Mouse (Mus musculus) heart, embryonic 16.5 days (tissue): ENCODE measurements at regions not wholly inside any gene's neighbourhood (a gene's known extent, or its start where the extent isn't known, plus 50 kb on each side); places are given as distances from the start of the nearest gene placed in this dataset.

Experiments used
- ATAC-seq: fragments of 200-750 bp; cut with Nextera tagmentation; replicated peaks from 2 replicates; pipeline ENCODE4 v1.8.0; 2017; ENCODE audit warnings: moderate number of reproducible peaks; ENCODE audit not compliant: insufficient read depth, low FRiP score; ENCODE audit errors: extremely low read depth
- H3K27ac ChIP-seq: fragments of 300-500 bp; sonication (generic); 2 replicates; pipeline ENCODE4 v1.5.1; 2014; ENCODE audit warnings: mild to moderate bottlenecking, low read length, control low read depth, moderate library complexity
- H3K27me3 ChIP-seq: fragments of 300-500 bp; sonication (generic); 2 replicates; pipeline ENCODE4 v1.6.1; 2014; ENCODE audit warnings: low read length, mixed read lengths; ENCODE audit not compliant: control insufficient read depth, insufficient read depth
- H3K36me3 ChIP-seq: fragments of 300-500 bp; sonication (generic); 2 replicates; pipeline ENCODE4 v1.6.1; 2014; ENCODE audit not compliant: control insufficient read depth, insufficient read depth
- H3K4me1 ChIP-seq: fragments of 300-500 bp; sonication (generic); 2 replicates; pipeline ENCODE4 v1.6.1; 2014; ENCODE audit warnings: low read length, mixed read lengths; ENCODE audit not compliant: control insufficient read depth, insufficient read depth
- H3K4me2 ChIP-seq: fragments of 300-500 bp; sonication (generic); 2 replicates; pipeline ENCODE4 v1.6.1; 2014; ENCODE audit warnings: low read depth, mild to moderate bottlenecking, control low read depth, low read length
- H3K4me3 ChIP-seq: fragments of 300-500 bp; sonication (generic); 2 replicates; pipeline ENCODE4 v1.5.1; 2014; ENCODE audit warnings: mild to moderate bottlenecking, control low read depth, low read length
- H3K9ac ChIP-seq: fragments of 300-500 bp; sonication (generic); 2 replicates; pipeline ENCODE4 v1.6.1; 2014; ENCODE audit warnings: low read length, control low read depth
- H3K9me3 ChIP-seq: fragments of 300-500 bp; sonication (generic); replicated peaks from 2 replicates; pipeline ENCODE4 v1.6.1; 2016; ENCODE audit warnings: low read length; ENCODE audit not compliant: control insufficient read depth
- WGBS: fragments of 180-500 bp; shearing (Covaris S2); extraction: QIAGEN DNeasy Blood & Tissue Kit; methylation state at CpG from one replicate; pipeline ENCODE4 v1.1.7; 2014; 5-methylcytosine and 5-hydroxymethylcytosine counted together

DNA sequence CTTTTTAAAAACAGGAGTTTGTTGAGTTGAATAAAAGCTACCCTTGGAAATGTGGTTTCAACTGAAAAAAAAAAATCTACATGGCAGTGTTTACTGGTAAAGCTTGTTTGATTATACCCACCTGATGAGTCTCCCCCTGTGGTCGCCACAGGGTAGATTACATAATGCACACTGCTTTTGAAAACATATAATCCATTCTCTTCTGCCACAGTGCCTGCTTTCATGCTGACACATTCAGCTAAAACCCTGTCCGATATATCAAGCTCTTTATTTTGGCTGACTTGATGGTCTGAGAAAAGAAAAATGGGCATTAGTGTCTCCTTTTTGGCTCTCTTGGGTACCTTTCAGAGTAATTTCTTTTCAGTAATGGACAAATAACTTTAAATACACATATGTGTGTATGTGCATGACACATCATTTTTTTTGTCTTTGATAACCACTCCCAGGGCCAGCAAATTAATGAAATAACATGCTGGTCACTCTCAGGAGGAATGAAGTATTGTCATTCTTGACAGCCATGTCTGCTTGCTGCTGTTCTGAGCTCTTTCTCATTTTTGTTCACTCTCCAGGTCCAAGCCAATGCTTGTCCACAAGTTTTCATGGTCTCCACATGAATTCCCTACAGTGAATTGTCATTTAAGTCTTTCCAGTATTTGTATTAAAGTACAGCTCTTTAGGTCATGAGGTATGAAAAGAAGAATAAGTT is 793.7 kb upstream of the Adgrl2 start:
- ATAC-seq = no peak

DNA sequence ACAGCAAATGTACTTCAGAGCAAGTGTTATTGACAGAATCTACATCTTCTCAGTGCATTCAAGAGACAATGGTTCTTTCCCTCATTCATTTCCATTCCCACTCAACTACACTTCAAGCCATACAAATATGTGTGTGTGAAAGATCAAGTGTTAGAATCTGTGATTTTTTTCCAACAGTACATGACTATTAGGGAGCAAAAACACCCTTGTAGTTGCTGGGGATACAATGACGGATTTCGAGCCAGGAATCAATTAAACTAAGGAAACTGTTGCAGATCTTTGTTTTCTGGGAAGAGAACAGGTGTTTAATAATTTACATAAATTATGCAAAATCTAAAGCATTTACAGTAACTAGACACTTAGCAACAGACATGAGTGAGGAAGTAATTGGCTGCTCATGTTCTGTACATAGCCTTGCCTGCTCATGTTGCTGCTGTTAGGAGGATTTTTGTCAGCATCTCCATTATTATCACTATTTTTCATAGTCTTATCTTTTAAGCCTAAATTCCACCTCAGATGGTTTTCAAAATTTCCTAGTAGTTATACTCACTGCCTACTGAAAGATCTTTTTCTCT is 777.6 kb upstream of the Adgrl2 start:
- no peaks in the 10 kb centered on the region for H3K4me1 ChIP-seq
- no peak overlapping the region for H3K27ac ChIP-seq
- no peak overlapping the region for H3K9ac ChIP-seq
- no peaks in the 10 kb centered on the region for H3K9me3 ChIP-seq
- no peaks in the 10 kb centered on the region for H3K27me3 ChIP-seq
- no peak overlapping the region for H3K4me2 ChIP-seq
- ATAC-seq = no peak
- 84% methylated on average over 2 of the region's 2 CpGs for WGBS
- H3K4me3 ChIP-seq = no peak overlapping the region
- no peaks in the 10 kb centered on the region for H3K36me3 ChIP-seq

More for the DNA sequence above, 793.7 kb upstream of the Adgrl2 start:
- Histone ChIP-seq H3K4me3 (no peak overlapping the region), H3K4me1 (no peaks in the 10 kb centered on the region), H3K36me3 (no peaks in the 10 kb centered on the region), H3K9me3 (no peaks in the 10 kb centered on the region), H3K27me3 (no peaks in the 10 kb centered on the region), H3K27ac (no peak overlapping the region), H3K4me2 (no peak overlapping the region), H3K9ac (no peak overlapping the region)
- 74% methylated on average over 2 of the region's 2 CpGs for WGBS

- no peak for ATAC-seq
- 94% methylated on average over 2 of the region's 2 CpGs for WGBS
- Histone ChIP-seq H3K4me2 (no peak overlapping the region), H3K36me3 (no peaks in the 10 kb centered on the region), H3K9ac (no peak overlapping the region), H3K9me3 (no peaks in the 10 kb centered on the region), H3K4me3 (no peak overlapping the region), H3K4me1 (no peaks in the 10 kb centered on the region), H3K27ac (no peak overlapping the region), H3K27me3 (no peaks in the 10 kb centered on the region)
Measured at GRCm38 (mm10) chr3:149761245-149761644, 770.9 kb upstream of the Adgrl2 start.

DNA sequence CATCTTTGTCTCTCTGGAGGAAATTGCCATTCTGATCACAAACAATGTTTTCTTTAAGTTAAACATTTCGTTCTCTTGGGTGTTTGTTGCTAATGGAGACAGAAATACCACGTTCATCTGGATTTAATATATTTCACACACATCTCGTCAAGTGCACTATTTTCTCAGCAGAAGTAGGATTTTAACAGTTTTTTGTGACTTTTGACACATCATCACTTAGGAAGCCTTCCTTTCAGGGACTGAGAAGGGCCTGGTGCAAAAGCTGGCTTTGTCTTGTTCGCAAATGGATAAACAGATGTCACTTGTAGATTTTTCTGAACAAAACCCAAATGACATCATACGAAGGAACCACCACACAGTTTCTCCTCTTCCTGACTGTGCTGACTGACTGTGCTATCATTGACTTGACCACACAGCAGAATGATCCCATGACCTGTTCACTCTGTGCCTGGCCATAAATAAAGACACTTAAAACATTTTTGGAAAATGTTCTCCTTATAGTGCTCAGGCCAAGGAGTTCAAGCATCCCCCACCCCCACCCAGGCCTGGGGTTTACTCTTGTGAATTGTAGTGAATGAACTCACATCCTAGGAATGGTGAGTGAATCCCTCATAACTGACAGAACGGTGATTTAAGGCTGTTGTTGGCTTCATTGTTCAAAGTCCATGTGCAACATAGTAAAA is 767.7 kb upstream of the Adgrl2 start:
- peaks cover 2% of the 10 kb centered on the region; the same call in 1 of the 2 replicates for H3K9me3 ChIP-seq
- no peaks in the 10 kb centered on the region for H3K4me1 ChIP-seq
- WGBS = 67% methylated on average over 6 of the region's 6 CpGs
- no peak overlapping the region for H3K27ac ChIP-seq
- no peak for ATAC-seq
- no peaks in the 10 kb centered on the region for H3K27me3 ChIP-seq
- H3K36me3 ChIP-seq = no peaks in the 10 kb centered on the region
- no peak overlapping the region for H3K4me3 ChIP-seq
- no peak overlapping the region for H3K9ac ChIP-seq
- H3K4me2 ChIP-seq = no peak overlapping the region

GRCm38 (mm10) chr3:149736069-149736468 is 745.7 kb upstream of the Adgrl2 start:
- no peak overlapping the region for H3K9ac ChIP-seq
- H3K27me3 ChIP-seq = no peaks in the 10 kb centered on the region
- H3K36me3 ChIP-seq = no peaks in the 10 kb centered on the region
- no peaks in the 10 kb centered on the region for H3K9me3 ChIP-seq
- H3K4me2 ChIP-seq = no peak overlapping the region
- no peak for ATAC-seq
- H3K4me1 ChIP-seq = peaks cover 9% of the 10 kb centered on the region
- no peak overlapping the region for H3K4me3 ChIP-seq
- 76% methylated on average over 3 of the region's 3 CpGs for WGBS
- H3K27ac ChIP-seq = no peak overlapping the region

DNA sequence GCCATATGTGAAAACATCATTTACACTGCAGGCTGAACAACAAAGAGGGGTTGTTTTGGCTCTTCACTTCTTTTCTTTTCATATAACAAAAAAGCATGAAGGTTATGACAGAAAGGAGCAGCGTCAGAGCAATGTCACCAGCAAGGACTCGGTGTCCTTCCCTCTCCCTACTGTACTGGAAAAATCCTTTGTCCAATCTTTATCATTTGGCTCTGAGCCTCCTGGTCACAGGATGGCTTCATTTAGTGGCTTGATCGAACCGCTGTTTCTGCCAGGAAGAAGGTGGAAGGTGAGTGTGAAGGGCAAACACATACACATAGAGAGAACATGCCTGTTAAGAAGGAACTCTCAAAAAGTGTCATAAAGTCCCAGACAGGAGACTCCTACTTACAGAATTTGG is 735.9 kb upstream of the Adgrl2 start:
- Histone ChIP-seq H3K36me3 (no peaks in the 10 kb centered on the region), H3K9me3 (no peaks in the 10 kb centered on the region), H3K4me2 (no peak overlapping the region), H3K4me3 (no peak overlapping the region), H3K27me3 (no peaks in the 10 kb centered on the region), H3K9ac (peak overlapping the region; percentile 42; the same call in 1 of the 2 replicates), H3K27ac (peak overlapping the region; percentile 84), H3K4me1 (peaks cover 29% of the 10 kb centered on the region)
- ATAC-seq = peak; percentile 30; the same call in 1 of the 2 replicates
- WGBS = 37% methylated on average over 4 of the region's 4 CpGs

- Histone ChIP-seq H3K9ac (no peak overlapping the region), H3K27me3 (no peaks in the 10 kb centered on the region), H3K4me2 (no peak overlapping the region), H3K36me3 (no peaks in the 10 kb centered on the region), H3K4me3 (no peak overlapping the region), H3K27ac (peak overlapping the region; percentile 84), H3K9me3 (no peaks in the 10 kb centered on the region), H3K4me1 (peaks cover 33% of the 10 kb centered on the region)
- ATAC-seq = no peak
- 53% methylated on average over 3 of the region's 3 CpGs for WGBS
Measured at GRCm38 (mm10) chr3:149724879-149725278, 734.5 kb upstream of the Adgrl2 start.

DNA sequence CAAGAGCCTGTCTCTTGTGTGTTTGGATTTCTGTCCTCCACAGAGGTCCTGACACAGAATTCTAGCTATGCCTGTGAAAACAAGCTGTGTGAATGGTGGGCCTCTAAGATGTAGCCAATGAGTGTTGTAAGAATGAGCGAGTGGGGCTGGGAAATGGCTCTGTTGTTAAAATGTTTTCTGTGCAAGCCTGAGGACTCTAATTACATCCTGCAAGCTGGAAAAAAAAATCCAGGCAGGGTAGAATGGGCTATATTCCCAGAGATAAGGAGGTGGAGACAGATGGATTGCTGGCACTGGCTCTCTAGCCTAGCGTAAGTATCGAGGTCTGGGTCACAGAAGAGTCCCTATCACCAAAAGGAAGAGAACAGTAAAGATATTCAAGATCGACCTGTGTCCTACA is 731.5 kb upstream of the Adgrl2 start:
- Histone ChIP-seq H3K4me2 (peak overlapping the region; percentile 38), H3K4me1 (peaks cover 33% of the 10 kb centered on the region), H3K4me3 (no peak overlapping the region), H3K27ac (peak overlapping the region; percentile 87), H3K9me3 (no peaks in the 10 kb centered on the region; the same call in 1 of the 2 replicates), H3K36me3 (no peaks in the 10 kb centered on the region), H3K9ac (no peak overlapping the region), H3K27me3 (no peaks in the 10 kb centered on the region)
- WGBS = 20% methylated on average over 4 of the region's 4 CpGs
- ATAC-seq = peak; percentile 91

- no peaks in the 10 kb centered on the region for H3K27me3 ChIP-seq
- H3K4me2 ChIP-seq = no peak overlapping the region
- H3K4me1 ChIP-seq = peaks cover 23% of the 10 kb centered on the region
- no peak overlapping the region for H3K4me3 ChIP-seq
- no peaks in the 10 kb centered on the region for H3K36me3 ChIP-seq
- no peaks in the 10 kb centered on the region; the same call in 1 of the 2 replicates for H3K9me3 ChIP-seq
- no peak overlapping the region for H3K9ac ChIP-seq
- ATAC-seq = no peak
- no peak overlapping the region for H3K27ac ChIP-seq
- whole genome bisulfite sequencing = 54% methylated on average over 6 of the region's 6 CpGs
Measured at GRCm38 (mm10) chr3:149720306-149720705, 730.0 kb upstream of the Adgrl2 start.
